Mouse (Mus musculus): ENCODE measurements around the gene D3Ertd254e.

The D3Ertd254e gene

GRCm38 (mm10) chr3:36212758-36213157, 61.9 kb downstream of the D3Ertd254e start:
- no peak for DNase-seq (ENCODE audit: low spot score)
